8 mouse cellular contexts compared by ENCODE assay signal in genomic region chr8:117258576-117259040, GRCm38 (mm10). TPM values are rescaled to one million over a fixed set of nuclear protein-coding genes. Genes with fewer than 3 reads are reported as not detected.
DNase-seq lines count a peak whose midpoint lies in the region; ATAC-seq and TF ChIP-seq lines count a peak whose summit lies in the region.

No protein-coding gene starts in this region.

- H3K79me3 ChIP-seq in C2C12 (ENCODE audit: low read depth): peaks cover 54% of the 10 kb centered on the region

- H3K27ac ChIP-seq in cerebellum, adult 2 months (ENCODE audit: insufficient read depth, low read length): no peak overlapping the region
- H3K27ac ChIP-seq in forebrain, postnatal 0 days (ENCODE audit: low read depth, low read length): peak overlapping the region; percentile 90
- H3K27ac ChIP-seq in liver, embryonic 12.5 days: peak overlapping the region; percentile 88

- H3K79me2 ChIP-seq in C2C12 (ENCODE audit: control insufficient read depth, insufficient read depth): peaks cover 67% of the 10 kb centered on the region

- intact Hi-C loops in left cerebral cortex, postnatal 14 days (cut with DNase I): loop anchor here (5.0 kb wide), 1 partner anchor 74 kb away; no protein-coding TSS in a partner anchor

- H3K4me1 ChIP-seq in cerebellum, adult 2 months (ENCODE audit: control insufficient read depth, insufficient read depth, low read length): peaks cover 12% of the 10 kb centered on the region
- H3K4me1 ChIP-seq in forebrain, postnatal 0 days (ENCODE audit: insufficient read depth): peaks cover 20% of the 10 kb centered on the region
- peaks cover 74% of the 10 kb centered on the region for H3K4me1 ChIP-seq in liver, embryonic 12.5 days

- H3K4me3 ChIP-seq in cerebellum, adult 2 months (replicated peaks; ENCODE audit: insufficient read depth, low read depth, low read length): peak overlapping the region; percentile 84
- H3K4me3 ChIP-seq in C2C12 (ENCODE audit: insufficient read depth, poor library complexity, severe bottlenecking): peak overlapping the region; percentile 59
- H3K4me3 ChIP-seq in forebrain, postnatal 0 days (ENCODE audit: low read depth, low read length): peak overlapping the region; percentile 96
- peak overlapping the region; percentile 84 for H3K4me3 ChIP-seq in liver, embryonic 12.5 days

- no peak for DNase-seq in cerebellum, adult 2 months
- peak; percentile 16 for DNase-seq in forebrain, postnatal 0 days
- DNase-seq in left cerebral cortex, postnatal 14 days (ENCODE audit: low spot score in 2 of 2): no peak
- no peak for DNase-seq in left cerebral cortex, adult 9 months (ENCODE audit: low spot score in 2 of 2)
- DNase-seq in cerebellum, adult 9-10 months: no peak

- ATAC-seq in cerebellum, adult (ENCODE audit: insufficient number of reproducible peaks, low FRiP score, low TSS enrichment): no peak
- ATAC-seq in forebrain, postnatal 0 days: no peak
- no peak for ATAC-seq in liver, embryonic 12.5 days

- peak overlapping the region; percentile 88 for H3K4me2 ChIP-seq in forebrain, postnatal 0 days (ENCODE audit: low read depth)
- peak overlapping the region; percentile 90 for H3K4me2 ChIP-seq in liver, embryonic 12.5 days

- 76% methylated on average over 6 of the region's 6 CpGs for WGBS in cerebellum, adult 2 months
- 29% methylated on average over 6 of the region's 6 CpGs for WGBS in forebrain, postnatal 0 days
- 38% methylated on average over 6 of the region's 6 CpGs for WGBS in liver, embryonic 12.5 days (ENCODE audit: insufficient replicate concordance)

- H3K9ac ChIP-seq in forebrain, postnatal 0 days: peak overlapping the region; percentile 90
- H3K9ac ChIP-seq in liver, embryonic 12.5 days: peak overlapping the region; percentile 96

- H3K9me3 ChIP-seq in forebrain, postnatal 0 days (ENCODE audit: low read length): no peaks in the 10 kb centered on the region
- H3K9me3 ChIP-seq in liver, embryonic 12.5 days (replicated peaks): no peaks in the 10 kb centered on the region

- peak overlapping the region; percentile 58 for H3ac ChIP-seq in C2C12 (ENCODE audit: control insufficient read depth, insufficient read length, low read depth)

- TF ChIP-seq CTCF in cerebellum, adult 2 months (IDR thresholded peaks at IDR 0.05; ENCODE audit: borderline replicate concordance, insufficient read depth, low read depth, low read length): no peak
- no peak for TF ChIP-seq CTCF in C2C12 (IDR thresholded peaks at IDR 0.05; ENCODE audit: control insufficient read depth, insufficient read depth, insufficient read length)
- TF ChIP-seq CTCF in forebrain, postnatal 0 days (IDR thresholded peaks at IDR 0.05; ENCODE audit: low read depth): no peak

- no peaks in the 10 kb centered on the region for H3K27me3 ChIP-seq in cerebellum, adult 2 months (ENCODE audit: control insufficient read depth, insufficient read depth, low read length)
- H3K27me3 ChIP-seq in C2C12 (ENCODE audit: control insufficient read depth, insufficient read depth, insufficient read length): no peaks in the 10 kb centered on the region
- no peaks in the 10 kb centered on the region for H3K27me3 ChIP-seq in forebrain, postnatal 0 days (ENCODE audit: insufficient read depth, low read length)
- H3K27me3 ChIP-seq in liver, embryonic 12.5 days (replicated peaks): no peaks in the 10 kb centered on the region; the same call in 1 of the 2 replicates

- TF ChIP-seq POLR2A in cerebellum, adult 2 months (IDR thresholded peaks at IDR 0.05; ENCODE audit: borderline replicate concordance, insufficient read depth, low read length): no peak

- no peaks in the 10 kb centered on the region for H3K36me3 ChIP-seq in C2C12 (ENCODE audit: control insufficient read depth, insufficient read depth)
- H3K36me3 ChIP-seq in forebrain, postnatal 0 days (ENCODE audit: insufficient read depth): no peaks in the 10 kb centered on the region
- no peaks in the 10 kb centered on the region for H3K36me3 ChIP-seq in liver, embryonic 12.5 days

TF ChIP-seq in C2C12, 6 proteins besides CTCF, POLR2A, EP300 and RAD21:
- TF ChIP-seq MYOG (IDR thresholded peaks at IDR 0.05; ENCODE audit: control insufficient read depth, extremely low read depth, insufficient read length) (no peak), CEBPB (IDR thresholded peaks at IDR 0.05; ENCODE audit: low read depth) (no peak), FOSL1 (IDR thresholded peaks at IDR 0.05; ENCODE audit: insufficient read depth, low read length, poor library complexity, severe bottlenecking) (no peak), MAX (IDR thresholded peaks at IDR 0.05) (no peak), MYOD1 (IDR thresholded peaks at IDR 0.05; ENCODE audit: control insufficient read depth, insufficient read length, low read depth) (no peak), USF1 (IDR thresholded peaks at IDR 0.05; ENCODE audit: low read depth) (no peak)

RNA-seq across cellular contexts. Expression of gene Cmip, which starts 1.7 kb away (rescaled TPM):
- 64.7 and 64.9 TPM in 2 replicates for polyA plus RNA-seq in cerebellum, adult 2 months (2012; rRNA removed)
- polyA plus RNA-seq in C2C12 (2012; fragmentation: generic; extraction: Trizol): 17.3 TPM
- 139 and 204 TPM in 2 replicates for total RNA-seq in forebrain, postnatal 0 days (2014; rRNA removed)
- 126 and 192 TPM in 2 replicates for polyA plus RNA-seq in forebrain, postnatal 0 days (2015; fragmentation: Nextera tagmentation; extraction: Ambion mirVana)
- polyA plus RNA-seq in liver, embryonic 12.5 days (2016; fragmentation: Nextera tagmentation; extraction: Ambion mirVana): 18.7 and 21.6 TPM in 2 replicates
- total RNA-seq in left cerebral cortex, postnatal 14 days (2021): 100 to 1,000 TPM; 358 to 375 TPM
